Mouse (Mus musculus) adrenal gland, postnatal 25 days (tissue): ENCODE data around the gene Gm43552. TPM values are rescaled to one million over a fixed set of nuclear protein-coding genes. Genes with fewer than 3 reads are reported as not detected.

Experiments
- total RNA-seq: library from RNA; stranded (reverse); gene quantifications from 2 replicates; pipeline ENCODE4 v1.2.3, GENCODE M21; 2021

Gene Gm43552
- total RNA-seq, 1 experiment from 2014 or later: 10.4 TPM

Other genes starting within 250 kb of the Gm43552 start
- gene Rfc1, start 157.2 kb downstream of the Gm43552 start, total RNA-seq: 41.2 and 59.4 TPM in 2 replicates
- gene Klb, start 144.5 kb downstream of the Gm43552 start, total RNA-seq: 5.0 and 6.5 TPM in 2 replicates
- 893 and 1,018 TPM in 2 replicates for gene Rpl9, start 101.4 kb downstream of the Gm43552 start, total RNA-seq
- gene Lias, start 101.3 kb downstream of the Gm43552 start, total RNA-seq: 45.7 and 62.1 TPM in 2 replicates
- gene Ugdh, start 56.9 kb downstream of the Gm43552 start, total RNA-seq: 73.1 and 77.1 TPM in 2 replicates
- 129 and 151 TPM in 2 replicates for gene Smim14, start 44.4 kb upstream of the Gm43552 start, total RNA-seq
- 90.0 and 132 TPM in 2 replicates for gene Ube2k, start 44.4 kb upstream of the Gm43552 start, total RNA-seq
- 111 and 121 TPM in 2 replicates for gene Pds5a, start 205.4 kb upstream of the Gm43552 start, total RNA-seq